Mouse (Mus musculus): ENCODE results near the gene Gm20696. TPM values are rescaled to one million over a fixed set of nuclear protein-coding genes. Genes with fewer than 3 reads are reported as not detected.

Gene Gm20696
- polyA plus RNA-seq, 1 experiment, result 2.8 TPM

DNA sequence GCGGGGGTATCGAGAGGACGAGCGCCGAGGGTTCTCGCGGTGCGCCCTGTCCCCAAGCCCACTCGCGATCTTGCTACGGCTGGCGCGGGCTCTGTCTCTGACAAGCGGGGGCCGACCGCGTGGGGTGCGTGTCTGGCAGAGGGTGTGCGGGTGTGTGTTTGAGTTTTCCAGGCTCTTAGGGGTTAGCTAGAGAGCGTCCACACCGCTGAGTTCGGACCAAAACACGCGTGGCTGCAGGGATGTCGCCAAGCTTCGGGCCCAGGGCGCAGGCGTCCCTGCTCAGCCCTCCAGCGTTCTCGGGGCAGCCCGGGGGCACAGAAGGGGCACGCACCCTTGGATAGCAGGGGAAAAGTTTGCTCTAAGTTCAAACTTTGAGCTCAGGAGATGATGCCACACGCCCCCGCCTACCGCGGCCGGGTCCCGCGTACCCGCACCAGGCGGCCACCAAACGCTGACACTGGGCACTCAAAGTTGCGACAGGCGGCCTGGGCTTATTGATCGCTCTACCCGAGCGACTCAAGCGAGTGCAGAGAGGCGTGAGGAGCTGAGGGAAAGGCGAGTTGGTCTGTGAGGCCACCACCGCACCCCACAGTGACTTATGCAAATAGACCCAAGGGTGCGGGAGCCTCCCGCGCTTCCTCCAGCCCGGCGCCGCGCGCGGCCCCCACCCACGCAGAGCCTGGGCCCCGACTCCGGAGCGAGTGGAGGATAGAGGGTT, 144.8 kb downstream of the Gm20696 start:
- no peaks in the 10 kb centered on the region for H3K4me1 ChIP-seq (ENCODE audit: control insufficient read depth, insufficient read depth, low read length)
- WGBS, result under 1% methylated on average over 64 of the region's 64 CpGs
- TF ChIP-seq POLR2A (IDR thresholded peaks at IDR 0.05; ENCODE audit: borderline replicate concordance, insufficient read depth, low read length) (no peak), CTCF (IDR thresholded peaks at IDR 0.05; ENCODE audit: borderline replicate concordance, insufficient read depth, low read depth, low read length) (no peak)
- H3K27me3 ChIP-seq (ENCODE audit: control insufficient read depth, insufficient read depth, low read length), result no peaks in the 10 kb centered on the region
- H3K4me3 ChIP-seq (replicated peaks; ENCODE audit: insufficient read depth, low read depth, low read length), result peak overlapping the region; percentile 98
- DNase-seq, result peak; percentile 50 to 67
- peak overlapping the region; percentile 56; the same call in 1 of the 2 replicates for H3K27ac ChIP-seq (ENCODE audit: insufficient read depth, low read length)

DNA sequence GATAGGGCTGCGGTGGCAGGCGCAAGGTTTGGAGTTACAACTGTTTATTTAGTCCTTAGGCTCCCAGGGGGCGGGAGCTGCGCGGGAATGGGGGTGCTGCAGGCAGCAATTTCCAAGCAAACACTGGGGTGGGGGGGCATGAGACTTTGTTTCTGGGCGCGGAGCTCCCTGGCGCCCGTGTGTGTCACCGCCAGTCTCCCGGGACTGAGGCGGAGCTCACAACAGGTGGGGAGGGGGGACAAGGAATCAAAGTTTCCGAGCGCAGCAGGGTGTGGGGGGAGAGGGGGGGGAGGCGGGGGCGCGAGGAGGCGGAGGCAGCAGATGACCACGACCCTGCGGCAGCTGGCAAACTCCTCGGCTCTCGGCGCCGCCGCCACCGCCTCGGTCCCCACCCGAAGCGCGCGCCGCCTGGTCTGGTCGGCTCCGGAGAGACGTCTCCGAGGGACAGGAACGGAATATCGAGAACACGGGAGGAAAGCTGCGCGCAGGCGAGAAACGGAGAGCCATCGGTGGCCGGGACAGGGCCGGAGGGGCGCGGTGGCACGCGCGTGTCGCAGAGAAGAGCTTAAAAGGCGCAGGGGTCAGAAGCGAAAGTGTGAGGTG, 145.5 kb downstream of the Gm20696 start:
- Histone ChIP-seq H3K4me1 (ENCODE audit: control insufficient read depth, insufficient read depth, low read length) (no peaks in the 10 kb centered on the region), H3K27ac (ENCODE audit: insufficient read depth, low read length) (0 out of 2 replicates have a peak overlapping the region, but pooled peaks have one; percentile 9), H3K4me3 (replicated peaks; ENCODE audit: insufficient read depth, low read depth, low read length) (peak overlapping the region; percentile 98), H3K27me3 (ENCODE audit: control insufficient read depth, insufficient read depth, low read length) (no peaks in the 10 kb centered on the region)
- DNase-seq, result peak; percentile 47 to 64
- WGBS, result under 1% methylated on average over 54 of the region's 54 CpGs
- TF ChIP-seq CTCF (IDR thresholded peaks at IDR 0.05; ENCODE audit: borderline replicate concordance, insufficient read depth, low read depth, low read length) (no peak), POLR2A (IDR thresholded peaks at IDR 0.05; ENCODE audit: borderline replicate concordance, insufficient read depth, low read length) (no peak)

DNA sequence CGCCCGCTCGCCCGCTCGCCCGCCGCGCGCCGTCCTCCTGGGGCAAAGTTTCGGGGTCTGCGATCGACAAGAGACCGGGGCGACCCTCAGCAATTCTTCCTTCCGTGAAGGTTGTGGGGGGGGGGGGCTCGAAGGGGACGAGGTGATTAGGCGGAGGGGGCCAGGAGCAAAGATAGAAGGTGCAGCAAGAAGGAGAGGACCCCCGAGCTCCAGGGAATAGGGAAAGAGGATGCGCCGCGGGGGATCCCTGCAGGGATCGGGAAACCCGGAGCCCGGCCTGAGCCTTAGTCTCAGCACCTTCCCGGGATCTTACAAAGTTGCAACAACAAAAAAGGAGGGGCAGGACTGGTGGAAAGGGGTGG, 145.9 kb downstream of the Gm20696 start:
- H3K4me3 ChIP-seq (replicated peaks; ENCODE audit: insufficient read depth, low read depth, low read length), result peak overlapping the region; percentile 98
- under 1% methylated on average over 27 of the region's 27 CpGs for WGBS
- H3K27me3 ChIP-seq (ENCODE audit: control insufficient read depth, insufficient read depth, low read length), result no peaks in the 10 kb centered on the region
- no peak for DNase-seq
- no peak for TF ChIP-seq POLR2A (IDR thresholded peaks at IDR 0.05; ENCODE audit: borderline replicate concordance, insufficient read depth, low read length)
- TF ChIP-seq CTCF (IDR thresholded peaks at IDR 0.05; ENCODE audit: borderline replicate concordance, insufficient read depth, low read depth, low read length), result no peak
- H3K27ac ChIP-seq (ENCODE audit: insufficient read depth, low read length), result no peak overlapping the region
- no peaks in the 10 kb centered on the region for H3K4me1 ChIP-seq (ENCODE audit: control insufficient read depth, insufficient read depth, low read length)

DNA sequence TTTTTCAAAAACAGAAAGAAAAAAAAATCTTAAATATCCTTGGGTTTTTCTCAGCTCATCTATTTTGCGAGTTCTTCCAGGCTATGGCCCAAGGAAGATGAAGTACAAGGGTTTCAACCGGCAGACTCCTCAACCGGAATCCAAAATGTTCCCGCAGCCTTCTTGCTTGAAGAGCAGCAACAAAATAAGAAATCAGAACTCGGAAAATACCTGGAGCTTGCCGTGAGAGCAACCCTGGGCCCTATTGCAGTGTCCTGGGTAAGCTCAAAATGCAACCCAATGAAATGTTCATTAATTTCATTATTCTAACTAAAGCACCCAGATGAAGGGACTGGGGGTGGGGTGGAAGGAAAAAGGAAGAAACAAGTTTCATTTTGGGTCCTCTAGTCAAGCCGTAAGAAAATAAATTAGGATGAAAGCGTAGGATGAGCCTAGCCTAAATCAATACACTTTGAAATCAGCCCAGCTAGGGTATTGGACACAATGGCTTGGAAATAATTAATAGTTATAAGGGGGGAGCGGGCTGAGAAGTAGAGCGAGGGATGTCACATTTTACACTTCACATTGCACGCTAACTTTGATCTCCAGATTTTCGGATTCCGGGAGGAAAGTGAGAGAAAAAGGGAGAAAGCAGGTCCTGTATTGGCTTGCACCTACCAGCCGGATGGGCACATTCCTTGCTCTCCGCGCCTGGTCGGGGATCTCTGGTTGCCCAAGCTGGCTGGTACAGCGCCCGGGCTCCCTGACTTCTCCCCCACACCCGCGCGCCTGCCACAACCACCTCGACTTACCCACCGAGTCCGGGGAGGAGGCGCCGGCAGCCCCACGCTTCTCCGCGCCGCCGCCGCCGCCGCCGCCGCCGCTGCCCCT, 146.6 kb downstream of the Gm20696 start:
- no peak for TF ChIP-seq POLR2A (IDR thresholded peaks at IDR 0.05; ENCODE audit: borderline replicate concordance, insufficient read depth, low read length)
- no peak for TF ChIP-seq CTCF (IDR thresholded peaks at IDR 0.05; ENCODE audit: borderline replicate concordance, insufficient read depth, low read depth, low read length)
- no peak overlapping the region for H3K27ac ChIP-seq (ENCODE audit: insufficient read depth, low read length)
- H3K4me1 ChIP-seq (ENCODE audit: control insufficient read depth, insufficient read depth, low read length), result no peaks in the 10 kb centered on the region
- DNase-seq, result peak; percentile 35 to 47
- H3K27me3 ChIP-seq (ENCODE audit: control insufficient read depth, insufficient read depth, low read length), result no peaks in the 10 kb centered on the region
- peak overlapping the region; percentile 98 for H3K4me3 ChIP-seq (replicated peaks; ENCODE audit: insufficient read depth, low read depth, low read length)
- 26% methylated on average over 38 of the region's 38 CpGs for WGBS

DNA sequence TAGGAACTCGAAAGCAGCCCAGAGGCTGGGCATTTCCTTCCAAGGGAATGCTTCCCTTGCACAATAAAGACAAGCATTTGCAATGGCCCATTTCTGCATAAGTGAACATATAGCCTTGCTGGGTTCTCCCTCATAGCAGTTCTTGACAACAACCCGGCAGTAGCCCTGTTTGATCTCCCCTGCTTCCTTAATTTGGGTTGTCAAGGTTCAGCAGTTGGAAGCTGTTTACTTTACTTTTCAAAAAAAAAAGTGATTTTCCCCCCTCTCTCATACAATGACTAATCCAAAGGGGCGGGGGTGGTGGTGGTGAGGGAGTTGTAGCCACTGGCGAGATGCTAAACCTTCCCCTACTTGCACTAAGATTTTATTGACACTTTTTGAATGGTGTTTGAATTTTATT, 147.5 kb downstream of the Gm20696 start:
- Histone ChIP-seq H3K4me3 (replicated peaks; ENCODE audit: insufficient read depth, low read depth, low read length) (no peak overlapping the region), H3K27me3 (ENCODE audit: control insufficient read depth, insufficient read depth, low read length) (no peaks in the 10 kb centered on the region), H3K4me1 (ENCODE audit: control insufficient read depth, insufficient read depth, low read length) (no peaks in the 10 kb centered on the region), H3K27ac (ENCODE audit: insufficient read depth, low read length) (no peak overlapping the region)
- 95% methylated on average over 4 of the region's 4 CpGs for WGBS
- TF ChIP-seq POLR2A (IDR thresholded peaks at IDR 0.05; ENCODE audit: borderline replicate concordance, insufficient read depth, low read length) (no peak), CTCF (IDR thresholded peaks at IDR 0.05; ENCODE audit: borderline replicate concordance, insufficient read depth, low read depth, low read length) (no peak)
- DNase-seq, result no peak

DNA sequence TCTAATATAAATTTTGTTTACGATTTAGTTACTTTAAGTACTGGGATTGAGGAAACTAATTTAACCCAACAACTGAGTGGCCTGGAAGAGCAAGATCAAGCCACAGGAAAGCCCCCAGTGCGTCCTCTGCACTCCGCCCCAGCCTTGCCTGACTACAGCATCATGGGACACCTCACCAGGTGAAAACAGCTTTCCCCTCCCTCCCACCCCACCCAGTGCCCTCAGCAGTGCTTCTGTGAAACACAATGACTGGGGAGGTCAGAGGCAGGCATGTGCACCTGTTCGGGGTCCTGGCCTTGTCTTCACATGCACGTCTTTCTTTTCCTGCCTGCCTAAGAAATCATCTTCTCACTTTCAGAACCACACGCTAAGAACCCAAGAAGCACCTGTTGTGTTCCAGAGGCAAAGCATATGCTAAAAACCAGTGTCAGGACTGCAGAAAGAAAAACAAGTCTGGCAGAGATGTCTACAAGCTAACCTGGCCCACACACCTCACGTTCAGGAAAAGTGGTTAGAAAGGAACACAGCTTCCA, 150.9 kb downstream of the Gm20696 start:
- H3K27ac ChIP-seq (ENCODE audit: insufficient read depth, low read length), result no peak overlapping the region
- no peak for TF ChIP-seq POLR2A (IDR thresholded peaks at IDR 0.05; ENCODE audit: borderline replicate concordance, insufficient read depth, low read length)
- no peak for TF ChIP-seq CTCF (IDR thresholded peaks at IDR 0.05; ENCODE audit: borderline replicate concordance, insufficient read depth, low read depth, low read length)
- 96% methylated on average over 7 of the region's 7 CpGs for WGBS
- no peaks in the 10 kb centered on the region for H3K4me1 ChIP-seq (ENCODE audit: control insufficient read depth, insufficient read depth, low read length)
- H3K27me3 ChIP-seq (ENCODE audit: control insufficient read depth, insufficient read depth, low read length), result no peaks in the 10 kb centered on the region
- no peak overlapping the region for H3K4me3 ChIP-seq (replicated peaks; ENCODE audit: insufficient read depth, low read depth, low read length)
- no peak for DNase-seq

DNA sequence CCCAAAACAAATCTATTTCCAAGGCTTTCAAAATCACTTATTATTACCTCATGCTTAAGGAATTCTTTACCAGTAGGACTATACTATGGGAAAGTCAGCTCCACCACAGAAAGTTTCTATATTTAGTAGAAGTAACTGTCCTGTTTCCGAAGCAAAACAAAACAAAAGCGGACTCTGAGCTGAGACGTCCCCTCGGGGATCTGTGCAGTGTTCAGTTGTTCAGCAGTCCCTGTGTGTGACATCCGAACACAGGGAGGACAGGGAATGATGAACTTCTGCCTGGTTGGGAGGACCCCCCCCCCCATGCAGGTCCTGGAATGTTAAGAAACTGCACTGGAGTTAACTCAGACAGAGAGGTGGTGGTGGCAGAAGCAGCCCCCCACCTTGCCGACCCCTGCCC, 154.7 kb downstream of the Gm20696 start:
- WGBS, result 92% methylated on average over 6 of the region's 6 CpGs
- Histone ChIP-seq H3K27me3 (ENCODE audit: control insufficient read depth, insufficient read depth, low read length) (no peaks in the 10 kb centered on the region), H3K27ac (ENCODE audit: insufficient read depth, low read length) (no peak overlapping the region), H3K4me1 (ENCODE audit: control insufficient read depth, insufficient read depth, low read length) (peaks cover 5% of the 10 kb centered on the region; the same call in 1 of the 2 replicates), H3K4me3 (replicated peaks; ENCODE audit: insufficient read depth, low read depth, low read length) (no peak overlapping the region)
- TF ChIP-seq CTCF (IDR thresholded peaks at IDR 0.05; ENCODE audit: borderline replicate concordance, insufficient read depth, low read depth, low read length) (no peak), POLR2A (IDR thresholded peaks at IDR 0.05; ENCODE audit: borderline replicate concordance, insufficient read depth, low read length) (no peak)
- DNase-seq, result no peak

Data from cerebellum, adult 2 months (tissue).